Mouse (Mus musculus) kidney, embryonic 14.5 days (tissue): Measurements from ENCODE around the gene Fmnl3. TPM values are rescaled to one million over a fixed set of nuclear protein-coding genes. Genes with fewer than 3 reads are reported as not detected.

Experiments
- ATAC-seq: fragments of 200-750 bp; cut with Nextera tagmentation; 2 replicates; pipeline ENCODE4 v1.8.0; 2017; ENCODE audit warnings: moderate number of reproducible peaks, mild to moderate bottlenecking, moderate TSS enrichment, moderate library complexity; ENCODE audit not compliant: low FRiP score, low TSS enrichment
- H3K27ac ChIP-seq: fragments of 300-500 bp; sonication (generic); 2 replicates; pipeline ENCODE4 v1.5.1; 2014; ENCODE audit warnings: low read depth, mild to moderate bottlenecking, low read length, moderate library complexity, mixed read lengths
- H3K27me3 ChIP-seq: fragments of 300-500 bp; sonication (generic); 2 replicates; pipeline ENCODE4 v1.6.1; 2014; ENCODE audit warnings: mild to moderate bottlenecking, low read length; ENCODE audit not compliant: control insufficient read depth, insufficient read depth
- H3K36me3 ChIP-seq: fragments of 300-500 bp; sonication (generic); 2 replicates; pipeline ENCODE4 v1.6.1; 2014; ENCODE audit warnings: low read length, mixed read lengths; ENCODE audit not compliant: control insufficient read depth, insufficient read depth
- H3K4me1 ChIP-seq: fragments of 300-500 bp; sonication (generic); 2 replicates; pipeline ENCODE4 v1.6.1; 2014; ENCODE audit warnings: low read length, mixed read lengths; ENCODE audit not compliant: control insufficient read depth, insufficient read depth
- H3K4me2 ChIP-seq: fragments of 300-500 bp; sonication (generic); replicated peaks from 2 replicates; pipeline ENCODE4 v1.6.1; 2014; ENCODE audit warnings: low read depth, mild to moderate bottlenecking, low read length
- H3K4me3 ChIP-seq: fragments of 300-500 bp; sonication (generic); 2 replicates; pipeline ENCODE4 v1.5.1; 2014; ENCODE audit warnings: mild to moderate bottlenecking, low read length
- H3K9ac ChIP-seq: fragments of 300-500 bp; sonication (generic); 2 replicates; pipeline ENCODE4 v1.6.1; 2014; ENCODE audit warnings: low read depth, mild to moderate bottlenecking, low read length, moderate library complexity
- H3K9me3 ChIP-seq: fragments of 300-500 bp; sonication (generic); 2 replicates; pipeline ENCODE4 v1.6.1; 2016; ENCODE audit warnings: low read length; ENCODE audit not compliant: control insufficient read depth
- WGBS: fragments of 180-500 bp; shearing (Covaris S2); extraction: QIAGEN DNeasy Blood & Tissue Kit; methylation state at CpG from one replicate; pipeline ENCODE4 v1.1.7; 2014; 5-methylcytosine and 5-hydroxymethylcytosine counted together
- polyA plus RNA-seq: library from polyadenylated mRNA; unstranded; fragments of >200 nt; fragmentation: Nextera tagmentation; extraction: Ambion mirVana; gene quantifications from 2 replicates; pipeline ENCODE4 v1.2.1, GENCODE M21; 2014

Gene Fmnl3
- polyA plus RNA-seq, 1 experiment from 2014 or later, result 27.9 TPM

DNA sequence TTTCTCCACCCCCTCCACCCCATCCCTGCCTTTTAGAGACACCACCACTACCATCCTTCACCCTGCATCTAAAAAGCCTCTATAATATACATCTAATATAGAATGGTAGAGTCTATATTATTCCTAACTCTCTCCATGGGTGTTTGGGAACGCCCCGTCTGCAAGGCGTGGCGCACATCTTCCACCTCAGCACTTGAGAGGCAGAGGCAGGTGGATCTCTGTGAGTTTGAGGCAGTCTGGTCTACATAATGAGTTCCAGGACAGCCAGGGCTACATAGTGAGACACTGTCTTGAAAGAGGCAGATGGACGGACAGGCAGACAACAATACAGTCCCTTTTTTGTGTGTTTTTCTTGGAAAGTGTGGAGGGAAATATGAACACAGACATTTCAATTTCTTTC, 4.8 kb upstream of the Fmnl3 start:
- H3K4me2 ChIP-seq, result no peak overlapping the region
- 0 out of 2 replicates have a peak, but pooled peaks cover 6% of the 10 kb centered on the region for H3K4me1 ChIP-seq
- H3K9me3 ChIP-seq, result no peaks in the 10 kb centered on the region
- no peak overlapping the region for H3K9ac ChIP-seq
- no peak overlapping the region for H3K4me3 ChIP-seq
- H3K27ac ChIP-seq, result no peak overlapping the region
- no peaks in the 10 kb centered on the region for H3K27me3 ChIP-seq
- 94% methylated on average over 5 of the region's 5 CpGs for WGBS
- H3K36me3 ChIP-seq, result no peaks in the 10 kb centered on the region
- ATAC-seq, result no peak

GRCm38 (mm10) chr15:99372761-99373160, 2.5 kb upstream of the Fmnl3 start:
- no peak for ATAC-seq
- H3K4me2 ChIP-seq, result no peak overlapping the region
- H3K27ac ChIP-seq, result no peak overlapping the region
- no peaks in the 10 kb centered on the region for H3K27me3 ChIP-seq
- WGBS, result 68% methylated on average over 9 of the region's 9 CpGs
- H3K4me1 ChIP-seq, result peaks cover 22% of the 10 kb centered on the region
- no peaks in the 10 kb centered on the region for H3K9me3 ChIP-seq
- H3K9ac ChIP-seq, result no peak overlapping the region
- H3K4me3 ChIP-seq, result no peak overlapping the region
- H3K36me3 ChIP-seq, result no peaks in the 10 kb centered on the region

- Histone ChIP-seq H3K4me2 (no peak overlapping the region), H3K4me1 (peaks cover 22% of the 10 kb centered on the region), H3K27me3 (no peaks in the 10 kb centered on the region), H3K9ac (no peak overlapping the region), H3K9me3 (no peaks in the 10 kb centered on the region), H3K4me3 (no peak overlapping the region), H3K36me3 (no peaks in the 10 kb centered on the region), H3K27ac (no peak overlapping the region)
- ATAC-seq, result no peak
- WGBS, result 90% methylated on average over 7 of the region's 7 CpGs
Observed at GRCm38 (mm10) chr15:99371526-99372340, 1.5 kb upstream of the Fmnl3 start.

DNA sequence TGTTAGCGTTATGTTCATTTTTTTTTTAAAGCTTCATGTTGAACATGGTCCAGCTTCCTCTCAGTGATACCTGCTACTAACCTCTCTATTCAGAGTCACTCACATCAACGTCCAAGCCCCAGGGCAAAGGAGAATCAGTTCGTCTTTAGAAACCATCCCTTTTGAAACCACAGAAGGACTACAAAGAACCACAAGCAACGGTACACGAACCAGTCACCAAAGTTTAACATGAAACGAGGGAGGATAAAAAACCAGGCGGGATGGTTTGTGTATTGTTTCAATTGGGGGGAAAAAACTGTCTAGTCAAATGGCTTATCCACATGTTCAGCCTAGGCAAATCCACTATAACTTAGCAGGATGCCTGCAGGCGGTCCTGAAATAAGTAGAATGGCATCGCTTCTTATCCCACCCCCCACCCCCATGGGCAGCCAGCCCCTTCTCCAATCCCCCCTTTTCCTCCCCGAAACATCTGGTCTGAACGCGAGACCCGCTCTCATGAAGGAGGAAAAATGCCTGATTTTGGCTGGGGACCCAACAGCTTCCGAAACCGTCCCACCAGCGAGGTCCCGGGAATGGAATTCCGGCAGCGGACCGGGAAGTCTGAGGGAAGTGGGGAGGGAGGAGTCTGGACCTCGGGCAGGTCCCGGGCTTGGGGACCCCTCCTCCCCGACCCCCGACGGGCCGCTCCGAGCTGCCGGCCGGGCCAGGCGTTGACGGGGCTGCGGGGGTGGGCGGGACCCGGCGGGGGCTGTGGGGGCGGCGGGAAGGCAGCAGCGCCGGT, 701 bp downstream of the Fmnl3 start:
- H3K4me3 ChIP-seq, result peak overlapping the region; percentile 90
- H3K9ac ChIP-seq, result peak overlapping the region; percentile 94
- peak overlapping the region; percentile 68 for H3K4me2 ChIP-seq
- H3K27me3 ChIP-seq, result no peaks in the 10 kb centered on the region
- no peaks in the 10 kb centered on the region for H3K9me3 ChIP-seq
- 2% methylated on average over 31 of the region's 39 CpGs for WGBS
- H3K4me1 ChIP-seq, result peaks cover 28% of the 10 kb centered on the region
- peak overlapping the region; percentile 83 for H3K27ac ChIP-seq
- no peaks in the 10 kb centered on the region for H3K36me3 ChIP-seq
- 0 out of 2 replicates have a peak, but pooled peaks have one; percentile 0 for ATAC-seq

DNA sequence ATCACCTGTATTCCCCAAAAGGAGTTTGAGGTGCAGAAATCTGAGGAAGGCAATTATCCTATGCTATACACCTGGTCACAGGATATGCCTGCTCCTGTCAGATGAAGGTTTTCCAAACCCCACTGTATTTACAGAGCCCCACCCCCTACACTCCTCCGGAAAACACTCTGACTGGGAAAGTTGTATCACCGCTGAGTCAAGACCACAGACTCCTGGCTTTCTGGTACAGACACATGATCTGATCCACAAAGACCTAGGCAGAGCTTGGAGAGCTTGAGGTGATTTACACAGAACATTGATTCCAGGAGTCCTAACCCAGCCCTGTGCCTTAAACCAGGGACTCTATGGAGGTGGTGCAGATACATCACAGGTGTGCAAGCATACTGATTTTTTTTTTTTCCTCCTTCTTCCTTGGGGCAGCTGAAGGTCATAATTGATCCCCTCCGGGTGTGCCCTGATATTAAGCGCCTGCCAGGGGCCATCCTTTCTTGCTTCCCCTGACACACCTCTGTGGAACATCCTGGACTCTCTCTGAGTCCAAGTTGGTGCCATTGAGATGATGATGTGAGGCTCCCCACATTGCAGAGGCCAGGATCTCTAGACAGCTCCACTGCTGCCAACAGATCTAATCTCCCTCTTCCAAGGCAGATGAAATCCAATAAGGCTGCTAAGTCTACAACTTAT, 1.6 kb downstream of the Fmnl3 start:
- no peaks in the 10 kb centered on the region for H3K27me3 ChIP-seq
- H3K9ac ChIP-seq, result peak overlapping the region; percentile 94; the same call in 1 of the 2 replicates
- peak overlapping the region; percentile 68 for H3K4me2 ChIP-seq
- 45% methylated on average over 4 of the region's 4 CpGs for WGBS
- no peaks in the 10 kb centered on the region for H3K36me3 ChIP-seq
- peak overlapping the region; percentile 90 for H3K4me3 ChIP-seq
- peaks cover 37% of the 10 kb centered on the region for H3K4me1 ChIP-seq
- H3K27ac ChIP-seq, result no peak overlapping the region
- H3K9me3 ChIP-seq, result no peaks in the 10 kb centered on the region
- ATAC-seq, result no peak

DNA sequence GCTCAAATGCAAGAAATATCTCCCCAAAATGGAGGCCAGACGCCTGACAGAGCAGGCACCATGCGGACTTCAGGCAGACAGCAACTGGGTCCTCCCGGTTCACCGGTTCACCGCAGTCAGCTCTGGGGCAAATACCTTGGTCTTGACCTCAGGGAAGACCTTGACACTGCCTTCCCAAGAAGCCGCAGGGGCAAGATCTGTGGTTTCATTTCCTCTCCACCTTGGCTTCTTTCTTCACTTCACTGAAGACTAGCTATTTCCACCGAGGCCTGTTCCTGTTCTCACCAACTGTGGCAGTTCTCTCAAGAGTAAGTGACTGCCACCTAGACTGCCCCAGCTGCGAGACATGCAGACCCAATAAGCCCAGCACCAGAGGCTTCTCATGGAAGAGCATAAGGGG, 5.4 kb downstream of the Fmnl3 start:
- no peaks in the 10 kb centered on the region for H3K36me3 ChIP-seq
- no peak overlapping the region for H3K4me3 ChIP-seq
- H3K4me1 ChIP-seq, result peaks cover 34% of the 10 kb centered on the region
- peak overlapping the region; percentile 85 for H3K27ac ChIP-seq
- H3K9ac ChIP-seq, result no peak overlapping the region
- no peaks in the 10 kb centered on the region for H3K9me3 ChIP-seq
- peak overlapping the region; percentile 21 for H3K4me2 ChIP-seq
- no peak for ATAC-seq
- 32% methylated on average over 8 of the region's 8 CpGs for WGBS
- no peaks in the 10 kb centered on the region for H3K27me3 ChIP-seq

GRCm38 (mm10) chr15:99364022-99364530, 6.2 kb downstream of the Fmnl3 start:
- Histone ChIP-seq H3K4me3 (no peak overlapping the region), H3K9me3 (no peaks in the 10 kb centered on the region), H3K27ac (peak overlapping the region; percentile 85), H3K27me3 (no peaks in the 10 kb centered on the region), H3K36me3 (no peaks in the 10 kb centered on the region), H3K4me2 (no peak overlapping the region), H3K9ac (no peak overlapping the region), H3K4me1 (peaks cover 30% of the 10 kb centered on the region)
- ATAC-seq, result peak; percentile 34; the same call in 1 of the 2 replicates
- 29% methylated on average over 7 of the region's 7 CpGs for WGBS

DNA sequence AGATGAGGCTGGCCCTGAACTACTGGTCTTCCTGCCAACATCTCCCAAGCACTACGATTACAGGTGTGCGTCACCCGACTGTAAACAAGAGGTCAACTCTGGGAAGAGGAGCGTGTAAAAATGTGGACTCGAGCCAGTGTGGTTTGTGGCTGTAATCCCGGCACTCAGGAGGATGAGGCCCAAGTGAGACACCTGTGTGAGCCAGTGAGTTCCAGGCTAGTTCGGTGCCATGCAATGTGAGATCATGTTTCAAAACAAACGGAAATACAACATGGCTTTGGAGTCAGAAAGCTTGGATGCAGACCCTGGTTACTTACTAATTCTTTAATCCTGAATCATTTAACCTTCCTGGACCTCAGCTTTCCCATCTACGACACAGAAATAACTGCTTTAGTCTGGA, 11.3 kb downstream of the Fmnl3 start:
- Histone ChIP-seq H3K27ac (no peak overlapping the region), H3K4me1 (peaks cover 13% of the 10 kb centered on the region), H3K9ac (no peak overlapping the region), H3K9me3 (no peaks in the 10 kb centered on the region), H3K4me3 (no peak overlapping the region), H3K36me3 (no peaks in the 10 kb centered on the region), H3K4me2 (no peak overlapping the region), H3K27me3 (no peaks in the 10 kb centered on the region)
- no peak for ATAC-seq
- WGBS, result 82% methylated on average over 9 of the region's 9 CpGs
